Mouse (Mus musculus) CD4-positive helper T cell, adult 2 months (primary cell): ENCODE results near the gene Prune2.

Experiments
- DNase-seq: peaks from one replicate; pipeline ENCODE4 v3.0.0-alpha.2; 2012; ENCODE audit warnings: low read depth, missing footprints, low spot score

The Prune2 gene

DNA sequence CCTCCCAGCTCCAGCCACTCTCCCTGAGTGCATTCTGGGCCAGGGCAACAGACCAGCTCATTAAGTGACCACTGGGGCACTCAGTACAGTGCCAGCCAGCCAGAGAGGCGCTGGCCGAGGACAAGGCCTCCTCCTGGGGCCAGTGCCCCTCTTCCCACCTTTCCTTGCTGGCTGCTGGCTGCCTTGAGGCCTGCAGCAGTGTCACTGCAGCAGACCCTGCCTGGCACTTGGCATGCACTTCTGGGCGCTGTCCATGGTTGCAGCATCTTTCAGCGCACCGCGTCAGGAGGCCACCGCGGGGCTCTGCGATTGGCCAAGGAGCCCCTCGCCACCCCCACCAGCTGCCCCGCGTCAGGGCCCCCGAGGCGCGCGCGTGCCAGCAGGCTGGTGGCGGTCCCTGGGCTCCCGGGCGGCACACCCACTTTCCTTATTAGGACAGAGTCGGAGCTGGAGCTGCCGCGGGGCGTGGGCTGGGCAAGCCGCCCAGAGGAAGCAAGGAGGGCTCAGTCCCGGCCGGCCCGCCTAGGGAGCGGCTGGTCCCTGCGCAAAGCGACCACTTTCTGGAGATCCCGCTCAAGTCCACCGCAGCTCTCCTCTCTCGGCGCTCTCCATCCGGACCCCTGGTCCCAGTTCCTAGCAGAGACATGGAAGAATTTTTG is at the start of gene Prune2:
TSS of gene Prune2 (plus strand) at position 506 of the 659 bp plus-strand sequence.
- DNase-seq = peak; percentile 3

GRCm38 (mm10) chr19:16911507-16911906 is 44.4 kb upstream of the Prune2 start:
- DNase-seq = no peak

DNA sequence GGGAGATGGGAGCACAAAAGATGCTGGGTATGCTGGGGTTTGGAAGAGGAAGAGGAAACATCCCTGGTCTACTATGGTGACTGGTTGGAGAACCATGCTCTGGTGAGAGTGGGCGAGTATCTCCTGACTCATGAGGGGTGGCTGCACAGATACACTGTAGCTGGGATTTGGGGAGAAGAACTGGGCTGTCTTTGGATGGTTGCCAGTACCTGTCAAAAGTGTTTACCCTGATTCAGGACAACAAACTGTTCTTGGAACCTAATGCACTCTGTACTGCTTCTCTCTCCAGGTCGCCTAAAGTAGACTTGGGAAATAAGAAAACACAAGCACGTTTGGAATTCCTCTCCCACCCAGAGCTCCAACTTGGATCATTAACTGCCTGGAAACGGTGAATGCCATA is 31.4 kb upstream of the Prune2 start:
- no peak for DNase-seq

DNA sequence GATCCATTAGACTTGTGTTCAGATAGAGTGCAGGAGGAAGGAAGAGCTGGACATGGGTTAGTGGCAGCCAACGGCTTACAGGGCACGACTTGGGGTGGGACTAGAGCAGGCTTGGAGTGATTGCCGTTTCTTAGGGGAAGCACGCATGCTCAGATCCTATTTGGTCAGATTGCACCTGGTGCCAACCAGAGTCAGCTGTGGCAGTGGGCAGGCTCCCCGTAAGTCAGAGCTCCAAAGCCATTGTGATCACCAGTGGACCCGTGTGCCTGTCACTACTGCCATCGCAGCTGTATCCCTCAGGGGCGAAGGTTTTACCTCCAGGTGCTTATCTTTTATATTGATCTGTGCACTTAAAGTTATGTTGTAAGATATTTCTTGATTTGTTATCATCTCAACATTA is 21.3 kb upstream of the Prune2 start:
- DNase-seq = no peak

GRCm38 (mm10) chr19:16948794-16949313 is 7.1 kb upstream of the Prune2 start:
- no peak for DNase-seq

DNA sequence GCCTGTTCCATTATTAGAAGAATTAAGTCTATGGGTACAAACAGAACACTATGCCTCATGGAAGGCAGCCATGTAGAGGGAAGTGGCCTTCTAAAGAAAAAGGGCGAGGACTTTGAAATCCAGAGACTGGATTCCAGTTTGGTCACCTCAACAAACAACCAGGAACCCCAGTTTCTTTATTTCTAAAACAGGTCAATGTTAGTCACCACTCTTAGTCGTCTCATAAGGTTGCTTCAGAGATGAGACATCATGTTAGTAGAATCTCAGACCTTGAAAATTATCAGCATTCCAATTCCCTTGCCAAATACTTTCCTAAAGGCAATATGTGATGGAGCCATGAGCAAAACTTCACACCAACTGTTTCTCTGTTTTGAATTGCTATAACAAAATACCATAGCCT is 6.6 kb upstream of the Prune2 start:
- DNase-seq = no peak

DNA sequence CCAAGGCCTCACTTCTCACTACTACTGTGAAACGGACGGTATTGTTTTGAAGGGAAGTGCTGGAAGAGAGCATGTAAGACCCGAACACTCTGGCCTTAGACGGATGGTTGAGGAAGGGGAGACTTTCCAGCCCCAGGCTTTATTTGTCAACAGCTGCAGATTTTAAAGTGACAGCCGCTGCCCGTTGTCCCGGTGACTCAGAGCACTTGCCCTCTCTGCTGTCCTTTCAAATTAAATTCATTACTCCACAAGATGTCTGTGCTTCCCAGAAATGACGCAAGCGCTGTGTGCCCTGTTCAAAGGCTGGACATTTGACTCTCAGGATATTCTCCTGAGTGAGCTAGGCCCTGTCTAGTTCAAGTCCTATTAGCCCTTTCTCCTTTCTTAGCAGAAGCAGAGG is 5.9 kb upstream of the Prune2 start:
- no peak for DNase-seq

DNA sequence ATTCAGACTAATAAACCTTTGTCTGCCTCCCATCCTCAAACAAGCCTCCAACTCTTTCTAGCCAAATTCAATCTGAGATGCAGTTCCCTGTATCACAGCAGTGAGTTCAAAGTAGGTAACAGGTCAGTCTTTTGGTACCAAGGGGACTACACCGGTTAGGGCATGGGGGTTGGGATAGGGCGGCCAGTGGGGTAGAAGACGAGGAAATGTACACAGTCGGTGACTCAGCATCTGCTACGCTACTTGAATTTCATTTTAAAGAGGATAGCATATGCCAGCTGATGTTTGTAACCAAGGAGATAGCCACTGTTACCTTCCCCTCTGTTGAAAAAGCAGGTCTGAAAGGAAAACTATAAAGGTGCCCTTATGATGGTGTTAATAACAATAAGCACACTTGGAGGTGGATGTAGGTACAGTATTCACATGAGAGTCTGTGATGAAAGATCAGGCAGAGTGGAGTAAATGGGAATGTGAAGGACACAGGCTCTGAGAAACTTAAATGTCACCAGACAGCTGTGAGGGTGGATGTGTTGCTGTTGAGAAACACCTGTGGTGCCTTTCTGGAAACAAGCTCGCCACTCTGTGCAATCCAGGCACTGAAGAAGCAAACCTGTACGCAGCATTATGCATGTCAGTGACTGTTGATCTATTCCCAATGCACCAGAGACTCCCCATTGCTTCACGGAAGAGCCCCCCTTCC is 5.1 kb upstream of the Prune2 start:
- no peak for DNase-seq

DNA sequence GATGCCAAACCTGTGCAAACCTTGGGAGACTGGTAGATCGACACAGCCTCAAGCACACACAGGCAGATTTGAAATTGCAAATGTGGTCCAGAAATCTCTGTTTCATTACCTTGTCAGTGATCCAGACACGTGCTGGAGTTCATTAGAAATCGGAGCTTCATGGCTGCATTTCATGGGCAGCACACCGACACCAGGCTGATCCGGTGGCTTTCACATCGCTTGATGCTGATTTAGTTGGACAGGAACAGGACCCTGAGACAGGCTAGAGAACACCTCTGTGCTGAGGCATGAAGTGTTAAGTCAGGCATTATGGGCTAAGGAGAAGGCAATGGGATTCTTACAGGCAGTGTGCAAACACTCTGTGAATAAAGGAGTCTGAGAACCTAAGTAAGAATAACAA is 1.2 kb upstream of the Prune2 start:
- DNase-seq = no peak

DNA sequence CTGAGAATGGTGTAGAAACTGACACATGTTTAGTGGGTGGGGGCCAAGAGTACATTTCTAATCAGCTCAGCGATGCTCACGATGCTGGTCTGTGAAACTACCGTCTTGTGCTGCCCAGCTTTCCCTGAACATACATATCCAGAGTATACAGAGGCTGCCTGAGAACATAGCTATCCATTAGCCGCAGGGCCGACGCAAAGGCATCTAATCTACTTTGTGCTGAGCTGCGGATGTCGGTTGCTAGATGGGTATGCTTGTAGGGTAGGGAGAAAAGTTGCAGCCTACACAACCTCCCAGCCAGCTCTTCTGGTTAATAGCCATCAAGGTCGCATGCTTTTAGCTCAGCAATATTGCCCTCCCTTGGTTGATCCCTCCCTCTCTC is 696 bp upstream of the Prune2 start:
- no peak for DNase-seq

- no peak for DNase-seq
Measured at GRCm38 (mm10) chr19:16956319-16956718, 401 bp downstream of the Prune2 start.

GRCm38 (mm10) chr19:16959051-16959450 is 3.1 kb downstream of the Prune2 start:
- no peak for DNase-seq

DNA sequence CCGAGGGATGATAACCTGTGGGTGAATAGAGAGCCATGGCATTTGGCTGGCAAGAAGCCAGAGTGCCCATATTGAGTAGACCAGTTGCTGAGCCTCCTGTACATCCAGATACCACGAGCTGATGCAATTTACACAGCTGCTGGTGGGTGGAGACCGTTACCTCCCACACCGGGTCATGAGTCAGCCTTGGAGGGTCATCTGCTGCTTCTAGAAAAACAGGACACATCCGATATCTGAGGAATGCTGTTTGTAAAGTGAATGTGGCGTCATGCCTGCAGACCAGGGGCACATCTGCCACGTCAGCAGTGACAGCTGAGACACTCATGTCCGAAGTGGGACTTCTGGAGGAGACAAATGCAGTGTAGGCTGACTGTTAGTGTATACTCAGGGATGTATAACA is 3.6 kb downstream of the Prune2 start:
- no peak for DNase-seq

GRCm38 (mm10) chr19:16961036-16961435 is 5.1 kb downstream of the Prune2 start:
- DNase-seq = no peak

DNA sequence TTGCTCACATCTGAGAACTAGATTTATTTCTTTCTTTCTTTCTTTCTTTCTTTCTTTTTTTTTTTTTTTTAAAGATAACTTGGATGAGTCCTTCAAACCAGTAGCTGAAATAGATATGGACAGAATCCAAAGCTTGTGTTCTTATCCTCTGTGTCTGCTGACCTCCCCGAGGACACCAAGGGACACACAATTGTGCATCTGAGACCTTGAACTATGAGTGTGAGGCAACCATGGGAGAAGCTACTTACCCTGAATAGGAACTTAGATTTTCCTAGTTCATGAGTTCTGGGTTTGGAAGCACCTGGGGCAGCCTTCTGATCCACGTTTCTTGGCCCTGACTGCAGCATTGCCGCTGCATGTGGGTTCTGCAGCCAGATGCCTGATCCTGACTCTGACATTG is 7.3 kb downstream of the Prune2 start:
- DNase-seq = no peak

DNA sequence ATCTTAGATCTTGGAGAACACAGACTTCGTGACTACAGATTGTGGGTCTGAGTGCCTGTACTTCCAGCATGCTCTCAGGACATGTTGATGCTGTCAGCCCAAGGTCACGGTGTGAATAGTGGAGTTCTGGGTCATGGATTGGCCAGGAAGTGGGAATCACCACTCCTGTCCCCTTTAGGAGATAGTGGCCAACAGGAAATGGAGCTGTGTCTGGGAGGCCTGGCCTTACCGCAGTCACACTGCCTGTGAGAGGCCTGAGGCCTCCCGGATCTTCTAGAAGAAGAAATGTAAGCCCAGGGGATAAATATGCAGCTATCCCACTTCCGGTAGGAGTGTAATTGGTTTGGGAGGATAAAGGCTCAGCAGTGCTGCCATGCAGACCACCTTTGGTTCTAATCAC is 12.8 kb downstream of the Prune2 start:
- no peak for DNase-seq

GRCm38 (mm10) chr19:16970612-16971011 is 14.7 kb downstream of the Prune2 start:
- DNase-seq = no peak

DNA sequence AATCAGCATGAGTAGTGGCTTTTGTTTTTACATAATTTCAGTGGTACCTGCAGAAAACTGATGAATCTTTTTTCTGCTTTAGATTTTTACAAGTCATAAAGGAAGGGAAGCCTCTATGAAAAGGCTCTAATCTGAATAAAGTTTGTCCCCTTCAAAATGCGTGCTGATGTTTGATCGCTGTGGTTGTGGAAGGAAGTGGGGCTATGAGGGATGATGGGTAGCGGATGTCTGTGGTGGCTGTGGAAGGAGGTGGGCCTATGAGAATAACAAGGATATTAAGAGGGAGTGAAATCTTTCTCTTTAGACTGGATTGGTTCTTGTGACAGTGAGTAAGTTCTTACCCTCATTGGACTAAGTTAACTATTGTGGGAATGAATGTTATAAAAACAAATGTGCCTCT is 23.0 kb downstream of the Prune2 start:
- peak; percentile 10 for DNase-seq

DNA sequence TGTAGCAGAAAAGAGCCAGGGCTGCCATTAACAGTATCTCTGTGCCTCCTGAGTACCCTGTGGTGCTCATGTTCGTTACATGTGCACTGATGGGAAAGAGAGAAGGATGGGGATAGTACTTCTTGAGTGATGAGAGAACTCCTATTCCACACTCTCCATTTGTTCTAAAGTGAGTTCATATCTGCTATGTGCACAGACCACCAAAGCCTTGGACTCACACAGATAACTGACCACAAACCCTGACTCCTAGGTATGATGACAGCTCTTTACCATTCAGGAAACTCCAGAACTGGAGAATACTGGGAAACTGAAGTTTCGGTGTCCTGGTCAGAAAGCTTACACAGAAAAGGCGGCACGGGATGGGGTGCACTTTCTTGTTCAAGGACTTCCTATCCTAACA is 25.8 kb downstream of the Prune2 start:
- DNase-seq = no peak

GRCm38 (mm10) chr19:16984897-16985296 is 29.0 kb downstream of the Prune2 start:
- peak; percentile 13 for DNase-seq

DNA sequence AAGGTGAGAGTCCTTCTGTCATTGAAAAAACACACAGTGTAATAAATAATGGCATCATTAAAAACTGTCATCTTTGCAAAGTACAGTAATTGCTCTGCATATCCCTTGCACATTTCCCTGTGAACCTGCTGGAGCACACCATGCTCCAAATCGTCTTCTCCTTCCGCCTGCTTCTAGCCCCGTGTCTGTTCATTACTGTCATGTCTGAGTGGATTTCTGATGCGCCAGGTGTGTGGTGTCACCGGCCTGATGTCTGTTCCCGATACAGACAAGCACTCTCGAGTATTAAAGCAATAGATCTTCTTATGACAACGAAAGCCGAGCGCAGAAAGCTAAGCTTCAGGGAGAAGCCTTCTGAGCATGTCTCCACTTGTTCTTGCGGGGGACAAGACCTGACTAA is 32.1 kb downstream of the Prune2 start:
- no peak for DNase-seq

- DNase-seq = no peak
Measured at GRCm38 (mm10) chr19:16992151-16992550, 36.2 kb downstream of the Prune2 start.

DNA sequence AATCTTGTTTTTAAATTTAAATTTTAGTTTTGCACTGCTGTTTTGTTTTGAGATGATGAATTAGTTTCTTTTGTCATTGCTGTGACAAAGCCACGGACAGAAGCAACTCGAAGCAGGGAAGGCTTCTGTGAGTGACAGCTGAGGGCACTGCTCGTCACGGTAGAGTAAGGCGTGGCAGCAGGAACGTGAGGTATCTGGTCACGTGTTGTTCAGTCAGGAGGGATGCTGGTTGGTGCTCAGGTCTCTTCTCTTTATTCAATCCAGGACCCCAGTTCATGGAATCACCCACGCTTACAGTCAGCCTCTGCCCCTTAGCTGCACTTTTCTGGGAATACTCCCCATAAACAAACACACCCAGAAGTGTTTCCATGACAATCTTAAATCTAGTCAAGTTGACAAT is 38.3 kb downstream of the Prune2 start:
- DNase-seq = no peak
